8 mouse cellular contexts compared by ENCODE assay signal in the genomic region with DNA sequence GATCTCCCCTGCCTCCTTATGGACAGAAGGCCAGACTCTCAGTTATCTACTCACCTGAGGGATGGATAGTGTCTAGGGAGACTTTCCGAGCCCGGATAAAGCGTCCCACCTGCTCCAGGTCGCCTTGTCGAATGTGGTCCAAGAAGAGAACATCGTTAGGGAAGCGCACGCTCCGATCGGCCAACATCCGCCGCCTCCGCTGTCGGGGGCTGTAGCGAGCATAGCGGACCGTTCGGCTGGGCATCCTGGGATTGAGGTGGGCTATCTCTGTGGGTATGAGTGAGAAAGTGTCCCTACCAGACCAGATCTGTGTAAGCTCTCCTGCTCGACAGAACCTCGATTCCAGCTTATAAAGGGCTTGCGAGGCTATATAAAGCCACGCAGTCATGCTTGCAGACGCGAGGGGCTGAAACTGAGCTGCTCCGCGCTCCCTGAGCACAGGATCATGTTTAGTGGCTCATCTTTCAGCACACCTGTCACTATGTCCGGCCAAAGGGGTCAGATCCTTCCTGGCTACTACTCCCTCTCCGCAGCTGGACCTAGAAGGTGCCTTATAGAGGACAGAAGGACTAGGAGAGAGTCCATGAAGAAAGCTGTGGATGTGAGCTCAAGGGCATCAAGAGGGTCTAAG. TPM values are rescaled to one million over a fixed set of nuclear protein-coding genes. Genes with fewer than 3 reads are reported as not detected.
DNase-seq lines count a peak whose midpoint lies in the region; ATAC-seq and TF ChIP-seq lines count a peak whose summit lies in the region.

A gene (minus strand): TSS at position 323 of the 631 bp plus-strand sequence.

- no peaks in the 10 kb centered on the region for H3K9me3 ChIP-seq in heart, embryonic 11.5 days (replicated peaks; ENCODE audit: control insufficient read depth, low read length)
- no peaks in the 10 kb centered on the region for H3K9me3 ChIP-seq in ES-E14 (ENCODE audit: control insufficient read depth, insufficient read depth, low read depth, low read length)
- H3K9me3 ChIP-seq in liver, embryonic 15.5 days (replicated peaks), result no peaks in the 10 kb centered on the region

- H3K4me1 ChIP-seq in heart, embryonic 11.5 days (ENCODE audit: control insufficient read depth, insufficient read depth, low read length), result peaks cover 26% of the 10 kb centered on the region
- H3K4me1 ChIP-seq in ES-E14 (ENCODE audit: control insufficient read depth in 2 of 2, insufficient read depth in 2 of 2, low read length in 2 of 2, poor library complexity in 1 of 2), result peaks cover 0 to 9% of the 10 kb centered on the region in 2 experiments; a peak in 3 of 4 replicates
- H3K4me1 ChIP-seq in liver, embryonic 15.5 days (replicated peaks), result peaks cover 46% of the 10 kb centered on the region

- in situ Hi-C loops in ES-E14 (cut with MboI; ENCODE audit: low sequenced_read_pairs in 2 of 2, unreplicated experiment in 2 of 2), result no loop called here

- ATAC-seq in heart, embryonic 11.5 days (replicated peaks; ENCODE audit: insufficient number of reproducible peaks, low FRiP score, low TSS enrichment), result no peak
- no peak for ATAC-seq in liver, embryonic 15.5 days (ENCODE audit: insufficient read depth)
- ATAC-seq in monocyte, adult 5-6 weeks (replicated peaks; ENCODE audit: insufficient number of reproducible peaks, low FRiP score, low TSS enrichment, poor library complexity, severe bottlenecking), result no peak

- intact Hi-C loops in heart, postnatal 36 days (cut with DNase I), result loop anchor here (2.0 kb wide), 2 partner anchors 20 to 60 kb away; a partner anchor contains a TSS
- intact Hi-C loops in gastrocnemius, postnatal 14 days (cut with DNase I; ENCODE audit: low total_unique reads), result no loop called here

- DNase-seq in heart, postnatal 36 days, result no peak
- no peak for DNase-seq in ES-E14 (ENCODE audit: low read depth, low spot score)
- peak; percentile 54 for DNase-seq in gastrocnemius, postnatal 14 days
- no peak for DNase-seq in ovary, adult 18-20 months (ENCODE audit: low spot score)
- DNase-seq in left cerebral cortex, adult 9 months (ENCODE audit: low spot score in 2 of 2), result no peak

- H3K27ac ChIP-seq in heart, embryonic 11.5 days (ENCODE audit: low read depth, low read length), result peak within 1 kb of the TSS; percentile 96
- H3K27ac ChIP-seq in ES-E14 (ENCODE audit: insufficient read depth, low read depth, low read length, poor library complexity, severe bottlenecking), result no peak within 1 kb of the TSS
- H3K27ac ChIP-seq in liver, embryonic 15.5 days (replicated peaks), result peak within 1 kb of the TSS; percentile 72; the same call in 1 of the 2 replicates

- 90% methylated on average over 28 of the region's 28 CpGs for WGBS in heart, embryonic 11.5 days (ENCODE audit: insufficient replicate concordance)
- WGBS in liver, embryonic 15.5 days (ENCODE audit: insufficient replicate concordance), result 85% methylated on average over 28 of the region's 28 CpGs

- H3K36me3 ChIP-seq in heart, embryonic 11.5 days (ENCODE audit: control insufficient read depth, insufficient read depth, low read length), result no peaks in the 10 kb centered on the region
- H3K36me3 ChIP-seq in ES-E14 (ENCODE audit: control insufficient read depth, insufficient read depth, low read length, poor library complexity, severe bottlenecking), result no peaks in the 10 kb centered on the region; the same call in 1 of the 2 replicates
- H3K36me3 ChIP-seq in liver, embryonic 15.5 days (replicated peaks), result no peaks in the 10 kb centered on the region

- H3K4me3 ChIP-seq in heart, embryonic 11.5 days (ENCODE audit: low read depth, low read length), result peak within 1 kb of the TSS; percentile 95
- peak within 1 kb of the TSS; percentile 74 to 76 for H3K4me3 ChIP-seq in ES-E14 (ENCODE audit: insufficient read depth in 1 of 2, low read depth in 1 of 2, low read length in 2 of 2, poor library complexity in 1 of 2, severe bottlenecking in 1 of 2)
- peak within 1 kb of the TSS; percentile 80 for H3K4me3 ChIP-seq in liver, embryonic 15.5 days (replicated peaks)

- peak within 1 kb of the TSS; percentile 97 for H3K4me2 ChIP-seq in heart, embryonic 11.5 days
- peak within 1 kb of the TSS; percentile 97 for H3K4me2 ChIP-seq in liver, embryonic 15.5 days

- H3K9ac ChIP-seq in heart, embryonic 11.5 days (ENCODE audit: low read depth, low read length), result peak within 1 kb of the TSS; percentile 99
- peak within 1 kb of the TSS; percentile 80 for H3K9ac ChIP-seq in ES-E14 (ENCODE audit: insufficient read depth, low read depth, low read length, poor library complexity, severe bottlenecking)
- peak within 1 kb of the TSS; percentile 91 for H3K9ac ChIP-seq in liver, embryonic 15.5 days

- H3K27me3 ChIP-seq in heart, embryonic 11.5 days (ENCODE audit: control insufficient read depth, insufficient read depth, low read length), result no peaks in the 10 kb centered on the region
- H3K27me3 ChIP-seq in liver, embryonic 15.5 days, result no peaks in the 10 kb centered on the region

TF ChIP-seq in ES-E14, 5 proteins besides CTCF, POLR2A, EP300 and RAD21:
- no peak for TF ChIP-seq MAFK (IDR thresholded peaks at IDR 0.05; ENCODE audit: insufficient read depth, low read depth, low read length)
- no peak for TF ChIP-seq HCFC1 (IDR thresholded peaks at IDR 0.05; ENCODE audit: borderline replicate concordance, insufficient read depth, low read length)
- no peak for TF ChIP-seq ZC3H11A (IDR thresholded peaks at IDR 0.05; ENCODE audit: borderline replicate concordance, low read depth, low read length)
- TF ChIP-seq CHD2 (IDR thresholded peaks at IDR 0.05; ENCODE audit: low read depth, low read length), result no peak
- TF ChIP-seq ZNF384 (IDR thresholded peaks at IDR 0.05; ENCODE audit: low read depth, low read length), result no peak

RNA-seq across cellular contexts. Expression of the gene that starts here (rescaled TPM):
- not detected in 2 replicates for polyA plus RNA-seq in heart, embryonic 11.5 days (2014; fragmentation: Nextera tagmentation; extraction: Ambion mirVana)
- under 1 TPM in 1 of 2 experiments, not detected in 1; 0.67 TPM for total RNA-seq in heart, postnatal 36 days (2021)
- total RNA-seq in ES-E14 (2012; rRNA removed), result not detected in 2 replicates
- 100 to 1,000 TPM; 159 to 234 TPM for total RNA-seq in gastrocnemius, postnatal 14 days (2021)
- polyA plus RNA-seq in liver, embryonic 15.5 days (2015; fragmentation: Nextera tagmentation; extraction: Ambion mirVana), result 0.36 and 0.38 TPM in 2 replicates
- not detected in 3 replicates for total RNA-seq in monocyte, adult 5-6 weeks (2017)

Comparison
In these comparisons a context has a peak if more than half of its experiments do, and no peak if none do; other contexts are left out.
1. RNA of the gene that starts here (total RNA-seq): 159 to 234 TPM in gastrocnemius, postnatal 14 days; 0.67 TPM in heart, postnatal 36 days, not detected in ES-E14 and not detected in monocyte, adult 5-6 weeks; every median in the first group is over 10 times any median in the second.
2. Peak in every context shown above with its lines, with median percentiles within 50 percentile points of each other: H3K4me3 ChIP-seq and H3K9ac ChIP-seq.